ENCODE assay signal across 21 mouse cellular contexts in genomic region chr3:38333321-38333910, GRCm38 (mm10).
DNase-seq lines count a peak whose midpoint lies in the region; ATAC-seq and TF ChIP-seq lines count a peak whose summit lies in the region.
"Had no signal": no experiment of that assay in that cellular context is flagged by ENCODE, and none has a peak within 500 bp of the region (broad histone marks: within the 10 kb centered on the region; RNA-seq: fewer than 3 reads in every experiment).

No protein-coding gene starts in this region.

- TF ChIP-seq CTCF in thymus, adult 2 months (IDR thresholded peaks at IDR 0.05; ENCODE audit: borderline replicate concordance, control insufficient read depth, extremely low read depth, insufficient read depth, low read length, poor library complexity), result no peak

- no peak overlapping the region for H3K27ac ChIP-seq in midbrain, embryonic 11.5 days (ENCODE audit: low read depth, low read length)
- H3K27ac ChIP-seq in midbrain, embryonic 13.5 days, result no peak overlapping the region
- H3K27ac ChIP-seq in neural tube, embryonic 15.5 days (replicated peaks), result no peak overlapping the region
- no peak overlapping the region for H3K27ac ChIP-seq in thymus, adult 2 months (ENCODE audit: control insufficient read depth, insufficient read depth, low read length)
- H3K27ac ChIP-seq: embryonic facial prominence, embryonic 15.5 days; forebrain, embryonic 10.5 days; gastrocnemius, adult 2 months; hindbrain, embryonic 15.5 days had no signal

- no peak overlapping the region for H3K4me3 ChIP-seq in midbrain, embryonic 11.5 days (ENCODE audit: low read depth, low read length)
- H3K4me3 ChIP-seq in midbrain, embryonic 13.5 days (replicated peaks), result no peak overlapping the region
- H3K4me3 ChIP-seq in neural tube, embryonic 15.5 days (replicated peaks), result no peak overlapping the region
- no peak overlapping the region for H3K4me3 ChIP-seq in thymus, adult 2 months (ENCODE audit: control insufficient read depth, insufficient read depth, low read length)
- H3K4me3 ChIP-seq: embryonic facial prominence, embryonic 15.5 days; erythroblast, embryonic 14.5 days; forebrain, embryonic 10.5 days; gastrocnemius, adult 2 months; heart, embryonic 12.5 days; hindbrain, embryonic 15.5 days had no signal

- 84% methylated on average over 3 of the region's 3 CpGs for WGBS in midbrain, embryonic 11.5 days
- 82% methylated on average over 3 of the region's 3 CpGs for WGBS in midbrain, embryonic 13.5 days
- WGBS in neural tube, embryonic 15.5 days, result 90% methylated on average over 3 of the region's 3 CpGs
- WGBS in thymus, adult 2 months, result 96% methylated on average over 3 of the region's 3 CpGs

- H3K4me1 ChIP-seq in midbrain, embryonic 11.5 days (ENCODE audit: control insufficient read depth, insufficient read depth, low read length), result no peaks in the 10 kb centered on the region
- no peaks in the 10 kb centered on the region for H3K4me1 ChIP-seq in midbrain, embryonic 13.5 days (replicated peaks)
- no peaks in the 10 kb centered on the region for H3K4me1 ChIP-seq in neural tube, embryonic 15.5 days
- peaks cover 3% of the 10 kb centered on the region for H3K4me1 ChIP-seq in thymus, adult 2 months (replicated peaks; ENCODE audit: control insufficient read depth, insufficient read depth, low read length)
- H3K4me1 ChIP-seq: embryonic facial prominence, embryonic 15.5 days; forebrain, embryonic 10.5 days; hindbrain, embryonic 15.5 days had no signal

- no peaks in the 10 kb centered on the region for H3K9me3 ChIP-seq in midbrain, embryonic 11.5 days (ENCODE audit: control insufficient read depth, low read length)
- H3K9me3 ChIP-seq in midbrain, embryonic 13.5 days, result no peaks in the 10 kb centered on the region
- H3K9me3 ChIP-seq in neural tube, embryonic 15.5 days (replicated peaks), result no peaks in the 10 kb centered on the region
- H3K9me3 ChIP-seq: embryonic facial prominence, embryonic 15.5 days; forebrain, embryonic 10.5 days; heart, embryonic 12.5 days; hindbrain, embryonic 15.5 days had no signal

- H3K9ac ChIP-seq in midbrain, embryonic 11.5 days (ENCODE audit: low read length), result no peak overlapping the region
- no peak overlapping the region for H3K9ac ChIP-seq in midbrain, embryonic 13.5 days (replicated peaks)
- H3K9ac ChIP-seq in neural tube, embryonic 15.5 days (replicated peaks), result no peak overlapping the region
- H3K9ac ChIP-seq: embryonic facial prominence, embryonic 15.5 days; heart, embryonic 12.5 days; hindbrain, embryonic 15.5 days had no signal

- H3K36me3 ChIP-seq in midbrain, embryonic 11.5 days (ENCODE audit: control insufficient read depth, insufficient read depth, low read length), result no peaks in the 10 kb centered on the region
- H3K36me3 ChIP-seq in midbrain, embryonic 13.5 days, result no peaks in the 10 kb centered on the region
- no peaks in the 10 kb centered on the region for H3K36me3 ChIP-seq in neural tube, embryonic 15.5 days
- no peaks in the 10 kb centered on the region for H3K36me3 ChIP-seq in thymus, adult 2 months (ENCODE audit: control insufficient read depth, insufficient read depth, low read length)
- H3K36me3 ChIP-seq: embryonic facial prominence, embryonic 15.5 days; forebrain, embryonic 10.5 days; heart, embryonic 12.5 days; hindbrain, embryonic 15.5 days had no signal

- no peak for ATAC-seq in midbrain, embryonic 11.5 days (ENCODE audit: low FRiP score)
- ATAC-seq in midbrain, embryonic 13.5 days, result no peak
- ATAC-seq in neural tube, embryonic 15.5 days (ENCODE audit: low FRiP score), result no peak
- ATAC-seq: activated CD4-positive, CD25-positive, alpha-beta regulatory T cell, adult 4 months; forebrain, embryonic 14.5 days; intestine, embryonic 16.5 days; Patski had no signal

- TF ChIP-seq POLR2A in thymus, adult 2 months (IDR thresholded peaks at IDR 0.05; ENCODE audit: control insufficient read depth, extremely low read depth, insufficient read depth, low read length, poor library complexity), result no peak

- DNase-seq in midbrain, embryonic 11.5 days (ENCODE audit: low spot score, missing footprints), result peak; percentile 60
- DNase-seq in cerebellum, adult 18-20 months, result peak; percentile 21 to 24
- DNase-seq in cerebellum, adult 9-11 months, result peak; percentile 38
- DNase-seq in thymus, adult 2 months, result no peak
- DNase-seq: adrenal gland, adult 8-10 months; embryo, embryonic 11 days; gastrocnemius, adult 2 months; gastrocnemius, postnatal 25 days; heart, postnatal 36 days had no signal

- H3K27me3 ChIP-seq in midbrain, embryonic 11.5 days (ENCODE audit: control insufficient read depth, insufficient read depth, low read length), result no peaks in the 10 kb centered on the region
- H3K27me3 ChIP-seq in midbrain, embryonic 13.5 days, result no peaks in the 10 kb centered on the region
- no peaks in the 10 kb centered on the region for H3K27me3 ChIP-seq in neural tube, embryonic 15.5 days (replicated peaks)
- H3K27me3 ChIP-seq in thymus, adult 2 months (ENCODE audit: control insufficient read depth, insufficient read depth, low read length), result no peaks in the 10 kb centered on the region
- H3K27me3 ChIP-seq: CH12.LX; embryonic facial prominence, embryonic 15.5 days; heart, embryonic 12.5 days; hindbrain, embryonic 15.5 days; Patski had no signal

- no peak overlapping the region for H3K4me2 ChIP-seq in midbrain, embryonic 11.5 days
- H3K4me2 ChIP-seq in midbrain, embryonic 13.5 days (replicated peaks), result no peak overlapping the region
- H3K4me2 ChIP-seq in neural tube, embryonic 15.5 days, result no peak overlapping the region
- H3K4me2 ChIP-seq: embryonic facial prominence, embryonic 15.5 days; heart, embryonic 12.5 days; hindbrain, embryonic 15.5 days had no signal
